Mouse (Mus musculus) ES-E14 (cell line): ENCODE measurements around the gene Myo1c. TPM values are rescaled to one million over a fixed set of nuclear protein-coding genes. Genes with fewer than 3 reads are reported as not detected.

Experiments used
- DNase-seq: peaks from one replicate; pipeline ENCODE4 v3.0.0-alpha.2; 2013; ENCODE audit warnings: low read depth, low spot score
- H3K27ac ChIP-seq: 2 replicates; pipeline ENCODE4 v1.5.1; 2012; ENCODE audit warnings: low read depth, mild to moderate bottlenecking, low read length, moderate library complexity, mixed read lengths; ENCODE audit not compliant: poor library complexity, insufficient read depth, severe bottlenecking
- H3K36me3 ChIP-seq: 2 replicates; pipeline ENCODE4 v1.6.1; 2012; ENCODE audit warnings: mild to moderate bottlenecking, low read length, moderate library complexity, mixed read lengths; ENCODE audit not compliant: control insufficient read depth, poor library complexity, insufficient read depth, severe bottlenecking
- H3K4me1 ChIP-seq, 2 experiments: fragments of 150-350 bp in 1 of 2; sonication (generic) in 1 of 2; 2 replicates each; pipeline ENCODE4 v1.6.1; 2012; ENCODE audit warnings: low read length in 2 of 2, mild to moderate bottlenecking in 1 of 2, mixed read lengths in 1 of 2; ENCODE audit not compliant: control insufficient read depth in 2 of 2, insufficient read depth in 2 of 2, poor library complexity in 1 of 2
- H3K4me3 ChIP-seq, 2 experiments: fragments of 150-350 bp in 1 of 2; sonication (generic) in 1 of 2; 2 replicates each; pipeline ENCODE4 v1.5.1; 2012; ENCODE audit warnings: low read length in 2 of 2, low read depth in 1 of 2, mild to moderate bottlenecking in 1 of 2, mixed read lengths in 1 of 2; ENCODE audit not compliant: insufficient read depth in 1 of 2, poor library complexity in 1 of 2, severe bottlenecking in 1 of 2
- H3K9ac ChIP-seq: 2 replicates; pipeline ENCODE4 v1.6.1; 2012; ENCODE audit warnings: low read depth, mild to moderate bottlenecking, low read length, mixed read lengths; ENCODE audit not compliant: poor library complexity, insufficient read depth, severe bottlenecking
- H3K9me3 ChIP-seq: fragments of 150-350 bp; sonication (generic); 2 replicates; pipeline ENCODE4 v1.6.1; 2012; ENCODE audit warnings: low read depth, mild to moderate bottlenecking, low read length; ENCODE audit not compliant: control insufficient read depth, insufficient read depth
- CHD2 ChIP-seq: IDR thresholded peaks from 2 replicates; pipeline ENCODE4 v1.6.1; 2014; ENCODE audit warnings: mild to moderate bottlenecking, low read depth, low read length, inconsistent platforms
- HCFC1 ChIP-seq: IDR thresholded peaks from 2 replicates; pipeline ENCODE4 v1.6.1; 2012; ENCODE audit warnings: low read length, inconsistent platforms, borderline replicate concordance; ENCODE audit not compliant: insufficient read depth
- MAFK ChIP-seq: IDR thresholded peaks from 2 replicates; pipeline ENCODE4 v1.6.1; 2014; ENCODE audit warnings: mild to moderate bottlenecking, low read depth, low read length, inconsistent platforms; ENCODE audit not compliant: insufficient read depth
- ZC3H11A ChIP-seq: IDR thresholded peaks from 2 replicates; pipeline ENCODE4 v1.6.1; 2012; ENCODE audit warnings: low read depth, mild to moderate bottlenecking, inconsistent platforms, low read length, borderline replicate concordance
- ZNF384 ChIP-seq: IDR thresholded peaks from 2 replicates; pipeline ENCODE4 v1.6.1; 2012; ENCODE audit warnings: low read depth, low read length, inconsistent platforms
- in situ Hi-C, 2 experiments: fragments of 600-800 bp; cut with MboI; formaldehyde crosslinking; loops; one replicate each; pipeline ENCODE4 v1.15.1; 2025; ENCODE audit warnings: low sequenced_read_pairs in 2 of 2, inconsistent platforms in 1 of 2; ENCODE audit not compliant: unreplicated experiment in 2 of 2
- total RNA-seq: library from RNA; depleted of rRNA; stranded (reverse); fragments of 300-350 nt; gene quantifications from 2 replicates; pipeline ENCODE4 v1.2.3, GENCODE M21; 2012

The Myo1c gene
- total RNA-seq, 1 experiment, result 62.8 TPM

DNA sequence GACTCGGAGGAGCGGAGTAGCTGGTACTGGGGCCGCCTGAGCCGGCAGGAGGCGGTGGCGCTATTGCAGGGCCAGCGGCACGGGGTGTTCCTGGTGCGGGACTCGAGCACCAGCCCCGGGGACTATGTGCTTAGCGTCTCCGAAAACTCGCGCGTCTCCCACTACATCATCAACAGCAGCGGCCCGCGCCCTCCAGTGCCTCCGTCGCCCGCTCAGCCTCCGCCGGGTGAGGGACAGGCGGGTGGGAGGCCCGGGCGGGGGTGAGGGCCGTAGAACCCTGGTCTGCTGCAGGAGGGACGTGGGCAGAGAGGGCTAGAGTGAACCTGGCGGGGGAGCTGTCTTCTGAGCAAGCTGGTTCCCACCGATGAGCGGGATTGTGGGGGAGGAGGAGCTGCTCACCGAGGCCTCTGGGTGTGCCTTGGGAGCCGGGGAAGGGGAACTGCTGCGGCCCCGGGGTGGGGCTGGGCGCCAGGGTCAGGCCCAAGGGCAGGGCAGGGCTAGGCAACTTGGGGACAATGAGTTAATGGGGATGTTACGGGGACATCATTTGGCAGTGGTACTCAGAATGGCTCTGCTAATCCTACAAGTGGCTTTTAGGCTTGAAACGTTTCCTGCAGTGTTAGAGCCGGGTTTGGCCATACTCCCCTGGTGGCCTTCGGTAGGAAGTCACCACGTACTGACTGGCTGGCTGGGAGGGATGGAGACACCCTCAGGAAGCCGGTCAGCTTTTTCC is 29.3 kb downstream of the Myo1c start:
- Histone ChIP-seq H3K9ac (peak overlapping the region; percentile 99), H3K36me3 (peaks cover 5% of the 10 kb centered on the region), H3K4me1 (peaks cover 0 to 7% of the 10 kb centered on the region in 2 experiments; a peak in 2 of 4 replicates), H3K9me3 (no peaks in the 10 kb centered on the region), H3K4me3 (peak overlapping the region; percentile 88 to 99), H3K27ac (peak overlapping the region; percentile 94)
- in situ Hi-C loops, result no loop called here
- peak; percentile 54 for DNase-seq
- TF ChIP-seq ZC3H11A (no peak), HCFC1 (peak; percentile 31; the same call in 1 of the 2 replicates), CHD2 (no peak), ZNF384 (no peak)

DNA sequence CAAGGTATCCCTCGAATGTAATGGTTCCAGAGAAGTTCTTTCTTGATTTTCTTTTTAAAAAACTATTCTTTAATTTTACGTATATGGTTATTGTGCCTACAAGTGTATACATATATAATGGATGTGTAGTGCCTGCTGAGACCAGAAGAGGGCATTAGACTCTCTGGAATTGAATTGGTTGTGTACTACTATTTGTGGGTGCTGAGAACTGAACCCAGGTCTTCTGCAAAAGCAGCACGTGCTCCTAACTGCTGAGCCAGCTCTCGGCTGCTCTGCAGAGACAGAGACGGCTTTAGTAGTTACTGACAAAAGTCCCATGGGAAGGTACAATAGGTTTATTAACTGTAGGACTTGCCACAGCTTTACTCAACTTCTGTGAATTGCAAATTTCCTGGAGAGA is 34.2 kb downstream of the Myo1c start:
- peaks cover 10% of the 10 kb centered on the region for H3K36me3 ChIP-seq
- peaks cover 0 to 7% of the 10 kb centered on the region in 2 experiments; a peak in 2 of 4 replicates for H3K4me1 ChIP-seq
- no peak overlapping the region for H3K9ac ChIP-seq
- no peak for DNase-seq
- no peak overlapping the region for H3K4me3 ChIP-seq
- in situ Hi-C loops, result no loop called here
- no peak for TF ChIP-seq ZC3H11A
- TF ChIP-seq CHD2, result no peak
- TF ChIP-seq MAFK, result no peak
- TF ChIP-seq ZNF384, result no peak
- no peak for TF ChIP-seq HCFC1
- no peaks in the 10 kb centered on the region for H3K9me3 ChIP-seq
- H3K27ac ChIP-seq, result no peak overlapping the region

DNA sequence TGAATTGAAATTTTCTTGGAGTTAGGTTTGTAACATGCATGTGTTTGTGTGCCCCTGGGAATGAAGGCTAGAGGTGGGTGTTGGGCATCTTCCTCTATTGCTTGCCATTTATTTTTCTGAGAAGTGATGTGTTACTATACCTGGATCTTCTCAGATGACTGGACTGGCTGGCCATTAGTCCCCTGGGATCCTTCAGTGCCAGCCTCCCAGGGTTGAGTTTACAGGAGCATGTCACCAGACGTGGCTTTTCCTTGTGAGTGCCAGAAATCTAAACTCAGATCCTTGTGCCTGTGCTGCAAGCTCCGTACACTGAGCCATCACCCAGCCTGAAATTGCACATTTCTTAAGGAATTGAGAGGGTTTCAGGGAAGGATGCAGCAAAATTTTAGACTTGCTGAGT is 34.7 kb downstream of the Myo1c start:
- Histone ChIP-seq H3K4me3 (no peak overlapping the region), H3K4me1 (peaks cover 0 to 7% of the 10 kb centered on the region in 2 experiments; a peak in 2 of 4 replicates), H3K9ac (no peak overlapping the region), H3K27ac (no peak overlapping the region), H3K36me3 (peaks cover 10% of the 10 kb centered on the region), H3K9me3 (no peaks in the 10 kb centered on the region)
- TF ChIP-seq ZNF384, result no peak
- TF ChIP-seq HCFC1, result no peak
- no peak for TF ChIP-seq ZC3H11A
- no peak for TF ChIP-seq MAFK
- no peak for TF ChIP-seq CHD2
- no peak for DNase-seq
- in situ Hi-C loops, result no loop called here

DNA sequence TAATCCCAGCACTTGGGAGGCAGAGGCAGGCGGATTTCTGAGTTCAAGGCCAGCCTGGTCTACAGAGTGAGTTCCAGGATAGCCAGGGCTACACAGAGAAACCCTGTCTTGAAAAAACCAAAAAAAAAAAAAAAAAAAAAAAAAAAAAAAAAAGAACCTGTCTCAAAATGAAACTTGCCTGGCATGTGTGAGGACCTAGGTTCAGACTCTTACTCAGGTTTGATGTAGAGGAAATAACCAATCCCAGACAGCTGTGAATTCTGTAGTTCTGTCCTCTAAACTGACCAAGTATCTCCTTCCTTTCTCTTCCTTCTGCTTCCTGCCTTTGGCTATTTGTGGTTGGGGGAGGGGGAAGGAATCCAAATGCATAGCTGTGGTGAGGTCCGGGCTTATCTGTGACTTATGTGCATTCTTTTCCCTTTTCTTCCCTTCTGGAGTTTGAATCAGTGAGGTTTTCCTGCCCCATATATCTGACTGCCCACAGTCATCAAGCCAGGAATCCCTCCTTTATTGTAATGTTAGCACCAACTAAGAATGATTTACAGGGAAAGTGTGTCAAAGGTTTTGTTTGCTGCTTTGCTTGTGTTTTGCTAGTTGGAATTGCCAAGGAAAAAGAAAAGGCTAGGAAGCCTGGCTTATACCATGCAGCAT is 37.2 kb downstream of the Myo1c start:
- no peak overlapping the region for H3K27ac ChIP-seq
- TF ChIP-seq ZC3H11A, result no peak
- TF ChIP-seq ZNF384, result 0 out of 2 replicates have a peak, but pooled peaks have one; percentile 29
- H3K4me3 ChIP-seq, result no peak overlapping the region
- in situ Hi-C loops, result no loop called here
- DNase-seq, result no peak
- peaks cover 14% of the 10 kb centered on the region for H3K36me3 ChIP-seq
- no peak overlapping the region for H3K9ac ChIP-seq
- H3K9me3 ChIP-seq, result no peaks in the 10 kb centered on the region
- 0 out of 4 replicates have a peak, but pooled peaks cover 0 to under 1% of the 10 kb centered on the region in 2 experiments for H3K4me1 ChIP-seq
